Mouse (Mus musculus): Measurements from ENCODE around the gene Gm28047.
"Not testable (repeated sequence)": the region's sequence is repeated elsewhere in the genome, so short reads cannot be mapped to it uniquely, and the experiment has no call there.

The Gm28047 gene

DNA sequence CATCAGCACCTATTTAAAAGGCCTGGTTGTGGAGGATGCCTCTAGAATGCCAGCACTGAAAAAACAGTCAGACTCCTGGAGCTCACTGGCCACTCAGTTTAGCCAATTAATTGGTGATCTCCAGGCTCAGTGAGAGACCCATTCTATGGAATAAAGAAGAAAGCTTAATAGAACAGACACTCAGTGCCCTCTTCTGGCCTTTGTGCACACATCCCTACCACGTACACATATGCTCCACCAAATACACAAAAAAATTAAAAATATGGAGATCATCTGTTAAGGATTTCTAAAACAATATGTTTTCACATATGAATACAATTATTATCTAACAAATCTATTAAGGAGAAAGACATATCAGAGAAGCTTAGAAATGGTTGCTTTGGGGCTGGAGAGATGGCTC lies 4.1 kb downstream of the Gm28047 start:
- DNase-seq (ENCODE audit: low spot score in 2 of 2) = no peak

DNA sequence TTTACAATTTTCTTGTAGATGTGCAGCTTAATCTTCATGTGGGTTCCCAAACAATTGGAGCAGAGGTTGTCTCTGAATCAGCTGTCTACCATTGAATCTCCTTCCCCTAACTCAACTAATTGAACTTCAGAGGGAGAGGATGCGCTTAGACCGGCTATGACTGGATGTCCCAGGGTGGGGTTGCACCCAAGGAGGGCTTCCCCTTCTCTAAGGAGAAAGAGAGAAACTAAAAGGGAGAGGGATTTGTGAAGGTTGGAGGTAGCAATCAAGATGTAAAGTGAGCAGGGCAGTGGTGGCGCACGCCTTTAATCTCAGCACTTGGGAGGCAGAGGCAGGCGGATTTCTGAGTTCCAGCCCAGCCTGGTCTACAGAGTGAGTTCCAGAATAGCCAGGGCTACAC lies 5.4 kb downstream of the Gm28047 start:
- DNase-seq (ENCODE audit: low spot score in 2 of 2) = no peak

DNA sequence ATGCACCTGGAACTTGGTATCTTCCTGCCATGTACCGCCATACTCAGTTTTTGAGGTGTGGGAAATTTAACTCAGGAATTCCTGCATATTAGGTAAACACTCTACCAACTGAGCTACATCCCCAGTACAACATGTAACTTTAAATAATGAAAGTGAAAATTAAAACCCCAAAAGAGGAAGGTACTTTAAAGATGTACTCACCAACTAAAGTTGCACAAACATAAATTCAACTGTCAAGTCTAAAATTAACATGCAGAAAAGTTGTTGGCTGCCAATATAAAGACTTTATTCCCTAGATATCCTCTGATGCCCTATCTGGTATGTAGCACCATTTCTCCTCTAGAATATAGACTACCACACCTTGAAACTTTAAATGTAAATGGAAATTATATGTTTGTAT lies 7.2 kb downstream of the Gm28047 start:
- DNase-seq (ENCODE audit: low spot score in 2 of 2) = no peak

DNA sequence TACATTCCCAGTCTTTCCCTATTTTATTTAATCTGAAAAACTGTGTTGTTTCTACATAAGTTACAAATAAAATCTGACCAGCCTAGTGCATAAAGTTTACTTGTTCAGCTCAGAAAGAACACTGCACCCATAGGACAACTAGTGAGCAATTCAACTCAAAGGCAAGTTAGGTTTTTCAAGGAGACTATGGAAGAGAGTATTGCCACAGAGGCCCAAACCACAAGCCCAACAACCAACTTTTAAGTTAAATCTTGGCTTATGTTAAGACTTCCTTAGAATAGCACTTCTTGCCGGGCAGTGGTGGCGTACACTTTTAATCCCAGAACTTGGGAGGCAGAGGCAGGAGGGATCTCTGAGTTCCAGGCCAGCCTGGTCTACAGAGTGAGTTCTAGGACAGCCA lies 8.7 kb downstream of the Gm28047 start:
- DNase-seq (ENCODE audit: low spot score in 2 of 2) = no peak

DNA sequence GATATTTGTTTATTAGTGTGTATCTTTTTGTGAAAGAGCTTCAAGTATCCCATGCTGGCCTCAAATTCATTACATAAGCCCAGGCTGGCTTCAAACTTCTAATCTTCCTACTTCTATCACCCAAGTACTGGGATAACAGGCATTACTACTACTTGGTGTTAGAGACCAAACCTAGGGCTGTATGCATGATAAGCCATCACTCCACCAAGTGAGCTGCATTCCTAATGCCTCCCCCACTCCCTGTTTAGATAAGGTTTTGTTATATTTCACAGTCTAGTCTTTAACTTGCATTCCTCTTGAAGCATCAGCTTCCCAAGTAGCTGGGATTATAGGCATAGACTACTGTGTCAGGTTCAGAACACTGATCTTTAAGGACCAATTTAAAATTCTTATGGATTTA lies 10.6 kb downstream of the Gm28047 start:
- DNase-seq (ENCODE audit: low spot score in 2 of 2) = no peak

DNA sequence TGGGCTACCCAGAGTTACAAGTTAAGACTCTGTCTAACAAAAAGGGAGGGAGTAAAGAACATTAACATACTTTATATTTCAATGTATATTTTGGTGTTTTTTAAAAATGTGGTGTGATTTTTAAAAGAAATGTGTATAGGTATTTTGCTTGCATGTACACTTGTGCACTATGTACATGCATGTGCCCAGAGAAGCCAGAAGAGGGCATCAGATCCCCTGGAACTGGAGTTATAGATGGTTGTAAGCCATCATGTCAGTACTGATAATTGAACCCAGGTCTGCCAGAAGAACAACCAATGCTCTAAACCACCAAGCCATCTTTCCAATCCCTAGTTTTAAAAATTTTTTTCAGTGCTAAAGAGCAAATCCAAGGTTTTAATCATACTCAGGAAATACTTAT lies 11.9 kb downstream of the Gm28047 start:
- no peak for DNase-seq (ENCODE audit: low spot score in 2 of 2)

DNA sequence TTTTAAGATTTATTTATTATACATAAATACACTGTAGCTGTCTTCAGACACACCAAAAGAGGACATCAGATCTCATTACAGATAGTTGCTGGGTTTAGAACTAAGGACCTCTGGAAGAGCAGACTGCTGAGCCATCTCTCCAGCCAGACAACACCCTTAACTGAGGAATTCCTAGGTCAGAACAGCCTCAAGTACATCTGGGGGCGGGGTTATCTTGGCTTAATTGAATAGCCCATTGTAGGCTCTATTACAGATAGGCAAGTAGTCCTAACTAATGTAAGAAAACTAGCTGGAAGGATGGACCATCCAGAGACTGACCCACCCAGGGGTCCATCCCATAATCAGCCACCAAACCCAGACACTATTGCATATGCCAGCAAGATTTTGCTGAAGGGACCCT lies 16.3 kb downstream of the Gm28047 start:
- DNase-seq (ENCODE audit: low spot score in 2 of 2) = not testable (repeated sequence)

DNA sequence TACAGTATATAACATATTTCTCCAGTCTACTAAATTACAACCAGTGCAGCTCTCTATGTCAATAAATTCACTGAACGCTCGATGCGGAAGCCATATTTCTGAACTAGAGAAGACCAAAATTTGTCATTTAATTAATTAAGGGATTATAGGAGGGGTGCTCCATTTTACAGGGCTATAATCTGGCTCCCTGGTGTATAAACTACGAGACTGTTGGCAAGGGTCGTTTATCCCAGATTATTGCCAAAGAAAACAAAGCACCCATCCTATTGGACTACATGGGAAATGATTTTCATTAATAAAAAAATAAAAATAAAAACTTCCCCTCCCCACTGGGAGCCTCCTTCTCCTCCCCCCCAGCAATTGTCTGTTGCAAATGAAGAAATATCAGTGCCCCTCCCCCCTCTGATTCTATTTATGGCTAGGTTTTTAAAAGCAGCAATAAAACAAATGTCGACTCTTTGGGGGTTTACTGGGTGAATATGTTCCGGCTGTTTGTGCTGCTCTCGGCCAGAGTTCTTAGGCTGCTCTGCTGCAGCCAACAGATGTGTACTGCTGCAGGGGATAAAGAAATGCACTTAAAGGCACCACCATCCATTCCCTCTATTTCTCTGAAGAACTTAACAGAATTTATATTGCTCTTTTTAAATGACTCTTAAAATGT lies 30.7 kb downstream of the Gm28047 start:
- DNase-seq (ENCODE audit: low spot score in 2 of 2) = no peak

DNA sequence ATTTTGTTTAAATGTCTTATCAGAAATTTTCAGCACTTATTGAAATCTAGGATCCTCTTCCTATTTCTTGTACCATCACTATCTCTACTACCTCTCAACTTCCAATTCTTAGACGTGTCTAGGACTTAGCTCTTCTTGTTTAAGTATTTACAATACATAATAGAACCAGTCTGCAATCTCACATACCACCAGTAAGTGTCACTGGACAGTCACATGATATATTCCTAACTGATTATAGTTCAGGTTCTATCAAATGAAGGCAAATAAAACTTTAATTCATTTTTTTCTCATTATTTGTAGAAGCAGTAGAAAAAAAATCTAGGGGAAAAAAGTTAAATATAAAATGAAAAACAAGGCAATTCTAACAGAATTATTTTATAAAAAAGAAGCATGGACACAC lies 32.2 kb downstream of the Gm28047 start:
- no peak for DNase-seq (ENCODE audit: low spot score in 2 of 2)

DNA sequence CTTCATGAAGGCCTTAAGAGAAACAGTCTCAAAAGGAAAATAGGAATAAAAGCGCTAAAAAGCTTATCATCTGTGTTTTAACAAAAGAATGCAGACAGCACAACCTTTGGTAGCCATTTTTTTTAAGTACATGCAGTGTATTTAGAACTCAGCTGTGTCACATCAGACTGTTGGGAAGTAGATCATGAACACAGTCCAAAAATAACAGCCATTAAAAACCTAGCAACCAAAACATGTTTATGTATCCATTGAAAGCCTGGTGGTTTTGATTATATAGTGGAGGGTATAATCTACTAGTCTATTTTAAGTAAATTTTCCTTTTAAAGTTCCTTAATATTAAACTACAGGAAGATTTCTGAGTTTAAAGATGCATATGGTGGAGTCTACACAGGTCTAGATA lies 34.3 kb downstream of the Gm28047 start:
- no peak for DNase-seq (ENCODE audit: low spot score in 2 of 2)

DNA sequence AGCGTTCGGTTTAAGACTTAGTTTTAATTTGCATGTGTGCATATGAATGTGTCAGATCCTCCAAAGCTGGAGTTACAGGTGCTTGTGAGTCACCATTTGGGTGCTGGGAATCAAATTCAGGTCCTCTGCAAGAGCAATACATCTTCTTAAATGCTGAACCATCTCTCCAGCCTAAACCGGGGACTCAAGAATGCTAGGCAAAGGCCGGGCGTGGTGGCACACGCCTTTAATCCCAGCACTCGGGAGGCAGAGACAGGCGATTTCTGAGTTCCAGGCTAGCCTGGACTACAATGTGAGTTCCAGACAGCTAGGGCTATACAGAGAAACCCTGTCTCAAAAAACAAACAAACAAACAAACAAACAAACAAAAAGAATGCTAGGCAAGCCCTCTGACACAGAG lies 35.0 kb downstream of the Gm28047 start:
- DNase-seq (ENCODE audit: low spot score in 2 of 2) = no peak

DNA sequence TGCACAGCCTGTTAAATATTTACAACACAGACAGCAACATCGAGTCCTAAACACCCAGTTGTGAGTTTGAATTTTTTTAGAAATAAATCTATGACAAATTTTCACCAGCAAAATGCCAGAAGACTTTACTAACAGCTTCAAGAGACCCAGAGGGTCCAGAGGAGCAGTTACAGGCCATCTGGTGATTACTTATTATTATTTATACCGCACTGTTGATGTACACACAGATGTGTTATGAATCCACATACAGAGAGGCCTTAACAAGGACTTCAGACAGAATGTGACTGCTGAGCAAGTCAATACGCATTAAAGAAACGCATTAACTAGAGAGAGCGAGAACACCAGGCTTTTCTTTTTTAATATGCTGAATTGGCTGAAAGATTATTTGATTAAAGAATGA lies 39.4 kb downstream of the Gm28047 start:
- DNase-seq (ENCODE audit: low spot score in 2 of 2) = no peak

DNA sequence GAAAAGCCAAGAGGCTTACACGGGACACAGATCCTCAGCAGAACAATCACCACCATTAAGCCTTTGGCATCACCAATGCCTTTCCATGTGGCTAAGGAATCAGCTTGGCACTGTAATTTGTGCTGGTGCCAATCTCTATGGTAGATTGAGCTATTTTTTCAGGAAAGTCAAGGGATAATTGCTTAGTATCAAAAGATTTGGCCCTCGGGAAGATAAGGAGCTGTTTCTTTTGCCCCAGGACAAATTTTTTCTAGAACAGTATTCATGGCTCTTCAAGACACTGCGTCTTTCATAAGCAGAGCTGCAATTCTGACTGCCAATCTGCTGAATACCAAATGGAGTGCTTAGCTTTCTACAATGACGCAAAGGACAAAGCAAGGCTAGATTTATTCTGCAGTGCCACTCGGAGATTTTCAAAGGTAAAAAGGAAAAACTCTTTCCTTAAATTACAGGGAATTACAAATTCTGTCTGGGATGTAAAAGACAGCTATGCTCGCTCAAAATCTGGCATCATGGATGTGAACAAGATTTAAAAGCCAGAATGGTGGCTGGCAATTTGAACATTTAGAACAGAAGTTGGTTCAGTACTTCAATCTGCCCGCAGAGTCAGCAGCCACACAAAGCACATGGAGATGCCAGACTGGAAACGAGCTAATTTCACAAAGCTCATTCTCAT lies 41.0 kb downstream of the Gm28047 start:
- DNase-seq (ENCODE audit: low spot score in 2 of 2) = no peak

DNA sequence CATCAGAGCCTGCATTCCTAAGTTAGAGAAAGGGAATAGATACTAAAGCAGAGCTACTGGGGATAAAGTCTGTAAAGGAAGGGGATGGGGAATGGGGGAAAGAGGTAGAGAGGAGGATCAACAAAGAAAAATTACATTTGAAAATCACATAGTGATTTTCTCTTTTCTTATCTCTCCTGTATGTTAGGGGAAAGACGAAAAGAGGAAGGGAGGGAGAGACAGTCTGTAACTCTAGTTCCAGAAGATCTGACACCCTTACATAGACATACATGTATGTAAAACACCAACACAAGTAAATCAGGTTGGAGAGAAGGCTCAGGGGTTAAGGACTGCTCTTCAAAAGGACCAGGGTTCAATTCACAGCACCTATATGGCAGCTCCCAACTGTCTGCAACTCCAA lies 43.7 kb downstream of the Gm28047 start:
- no peak for DNase-seq (ENCODE audit: low spot score in 2 of 2)

DNA sequence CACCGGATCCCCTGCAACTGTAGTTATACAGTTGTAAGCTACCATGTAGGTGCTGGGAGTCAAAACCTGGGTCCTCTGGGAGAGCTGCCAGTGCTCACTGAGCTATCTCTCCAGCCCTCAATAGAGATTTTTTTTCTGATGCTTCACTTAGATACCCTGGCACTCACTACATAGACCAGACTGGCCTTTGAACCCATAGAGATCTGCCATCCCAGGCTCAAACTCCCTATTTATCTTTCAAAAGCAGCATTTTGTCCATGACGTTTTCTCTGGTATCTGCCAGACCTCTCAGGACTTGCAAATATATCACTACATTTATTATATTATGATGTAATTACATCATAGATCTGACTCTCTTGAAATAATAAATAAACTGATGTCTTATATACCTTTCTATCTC lies 46.5 kb downstream of the Gm28047 start:
- no peak for DNase-seq (ENCODE audit: low spot score in 2 of 2)

DNA sequence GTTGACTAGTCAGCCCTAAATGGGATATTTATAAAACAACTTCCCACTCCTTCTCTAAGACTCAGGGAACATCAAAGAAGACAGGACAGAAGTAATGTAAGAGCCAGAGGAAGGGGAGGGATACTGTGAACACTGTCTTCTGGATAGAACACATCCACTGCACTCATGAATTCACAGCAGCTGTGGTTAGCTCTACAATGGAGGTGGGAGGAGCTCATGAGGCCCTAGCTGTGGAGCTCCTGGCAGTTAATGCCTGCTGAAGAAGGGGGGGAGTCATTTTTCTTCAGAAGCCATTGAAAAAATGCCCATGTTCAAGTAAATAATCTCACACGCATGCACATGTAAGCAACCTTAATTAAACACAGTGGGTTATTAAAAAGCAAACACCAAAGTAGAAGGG lies 47.9 kb downstream of the Gm28047 start:
- DNase-seq (ENCODE audit: low spot score in 2 of 2) = no peak

DNA sequence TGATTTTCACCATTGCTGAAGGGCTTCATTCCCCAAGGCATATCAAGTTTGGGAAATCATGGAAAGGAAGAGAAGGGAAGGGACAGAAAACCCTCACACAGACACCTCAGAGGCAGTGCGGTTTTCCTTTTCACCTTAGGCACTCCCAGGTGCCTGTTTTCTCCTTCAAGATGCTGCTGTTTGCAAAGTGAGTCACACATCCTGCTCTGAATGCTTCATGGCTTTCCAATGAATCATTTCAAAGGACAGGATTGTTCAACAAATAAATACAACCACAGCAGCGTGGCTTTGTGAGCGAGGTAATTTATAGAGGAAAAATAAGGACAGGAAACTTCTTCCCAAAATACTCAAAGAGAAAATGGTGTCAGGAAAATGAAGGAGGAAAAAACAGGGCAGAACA lies 52.8 kb downstream of the Gm28047 start:
- no peak for DNase-seq (ENCODE audit: low spot score in 2 of 2)

DNA sequence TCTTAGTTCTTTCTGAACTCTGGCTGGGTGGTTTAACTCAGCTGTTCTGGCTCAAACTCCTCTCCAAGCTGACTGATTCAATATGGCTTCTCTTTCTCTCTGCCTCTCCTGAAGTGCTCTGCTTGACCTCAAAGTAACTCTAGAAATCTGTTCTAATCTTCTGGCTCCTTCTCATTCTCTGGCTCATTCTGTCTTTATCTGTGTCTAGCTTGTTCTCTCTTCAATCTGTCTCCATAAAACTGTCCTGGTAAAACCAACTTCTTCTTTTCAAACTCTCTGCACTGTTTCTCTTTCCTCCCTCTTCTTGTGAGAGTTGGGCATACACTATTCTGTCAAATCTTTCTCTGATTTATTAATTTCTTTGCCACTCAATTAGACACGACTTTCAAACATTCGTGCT lies 57.0 kb downstream of the Gm28047 start:
- no peak for DNase-seq (ENCODE audit: low spot score in 2 of 2)

DNA sequence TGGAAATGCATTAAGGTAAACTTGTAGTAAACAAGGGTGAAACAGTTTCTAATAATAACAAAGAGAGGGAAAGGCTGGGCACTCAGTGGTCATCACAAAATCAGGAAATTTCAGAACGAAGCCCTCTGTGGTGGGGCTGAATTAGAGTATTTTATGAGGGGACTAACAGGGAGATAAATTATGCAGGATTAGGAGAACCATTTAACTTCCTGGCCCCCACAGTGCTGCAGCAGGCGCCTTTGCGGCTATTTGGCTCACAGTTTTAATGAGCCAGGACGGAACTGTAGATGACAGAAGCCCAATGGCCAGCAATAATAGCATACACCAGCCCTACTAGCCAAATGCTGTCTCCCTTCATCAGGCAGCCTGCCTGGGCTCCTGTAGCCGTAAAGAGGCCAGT lies 61.2 kb downstream of the Gm28047 start:
- no peak for DNase-seq (ENCODE audit: low spot score in 2 of 2)

DNA sequence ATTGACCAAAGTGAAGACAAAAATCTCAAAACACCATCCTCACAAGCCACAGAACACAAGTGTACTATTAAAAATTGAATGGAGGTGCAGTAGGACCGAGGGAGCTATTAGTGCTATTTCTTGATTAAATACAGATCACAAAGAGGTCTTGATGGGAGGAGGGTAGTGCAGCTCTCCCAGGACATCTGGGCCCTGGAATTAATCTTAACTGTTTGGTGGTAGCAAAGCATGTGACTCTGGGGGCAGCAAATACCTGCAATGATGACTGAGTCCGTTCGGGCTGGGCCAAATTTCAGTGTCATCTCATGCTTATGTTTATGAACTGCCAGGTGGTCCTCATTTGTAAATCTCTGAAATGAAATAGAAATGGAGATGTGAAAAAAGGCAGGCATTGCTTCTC lies 61.8 kb downstream of the Gm28047 start:
- DNase-seq (ENCODE audit: low spot score in 2 of 2) = no peak

DNA sequence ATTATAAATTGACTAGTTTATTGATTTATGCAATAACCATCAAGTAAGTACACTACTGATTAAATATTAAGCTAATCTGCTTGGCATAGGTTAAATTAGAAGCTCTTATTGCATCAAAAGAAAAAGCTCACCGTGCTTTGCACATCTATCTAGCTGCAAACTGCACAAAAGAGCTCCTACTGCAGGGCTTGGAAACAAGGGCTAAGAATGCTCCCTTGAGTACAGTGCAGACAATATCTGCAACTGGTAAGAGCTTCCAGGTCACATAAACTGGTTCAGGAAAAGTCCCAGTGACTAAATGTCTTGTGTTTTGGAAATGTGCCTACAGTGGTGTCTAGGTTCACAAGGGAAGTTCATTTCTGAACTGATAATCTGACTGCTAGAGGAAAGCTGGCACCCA lies 62.4 kb downstream of the Gm28047 start:
- DNase-seq (ENCODE audit: low spot score in 2 of 2) = no peak

DNA sequence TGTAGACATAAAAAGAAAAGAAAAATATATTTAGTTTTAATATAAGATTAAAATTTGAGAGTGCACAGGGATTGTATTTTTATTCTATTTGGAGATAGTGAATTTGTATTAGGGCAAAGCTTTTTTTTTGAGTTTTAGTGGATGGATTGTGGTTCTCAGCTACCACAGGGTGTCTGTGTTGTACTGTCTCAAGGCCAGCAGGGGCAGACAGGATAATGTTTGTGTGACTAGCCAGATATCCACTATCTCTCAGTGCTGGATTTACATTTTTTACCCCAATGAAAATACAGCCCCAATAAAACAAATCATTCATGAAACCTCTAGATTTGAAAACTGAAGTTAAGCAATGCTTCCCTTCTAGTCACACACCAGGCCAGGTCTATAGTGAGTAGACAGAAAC lies 67.3 kb downstream of the Gm28047 start:
- DNase-seq (ENCODE audit: low spot score in 2 of 2) = no peak

DNA sequence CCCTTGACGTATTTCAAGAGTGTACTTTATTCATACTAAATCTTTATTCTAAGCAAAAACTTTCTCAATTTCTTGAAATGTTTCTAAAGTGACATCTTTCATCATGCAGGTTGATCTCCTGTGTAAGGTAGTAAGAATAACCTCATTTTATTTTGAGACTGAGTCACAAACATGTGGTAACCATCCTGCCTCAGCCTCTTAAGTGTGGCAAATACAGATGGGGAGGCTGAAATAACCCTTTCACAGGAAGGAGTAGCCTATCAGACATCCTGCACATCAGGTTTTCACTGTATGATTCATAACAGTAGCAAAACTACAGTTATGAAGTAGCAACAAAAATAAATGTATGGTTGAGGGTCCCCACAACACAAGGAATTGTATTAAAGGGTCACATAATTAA lies 69.3 kb downstream of the Gm28047 start:
- no peak for DNase-seq (ENCODE audit: low spot score in 2 of 2)

DNA sequence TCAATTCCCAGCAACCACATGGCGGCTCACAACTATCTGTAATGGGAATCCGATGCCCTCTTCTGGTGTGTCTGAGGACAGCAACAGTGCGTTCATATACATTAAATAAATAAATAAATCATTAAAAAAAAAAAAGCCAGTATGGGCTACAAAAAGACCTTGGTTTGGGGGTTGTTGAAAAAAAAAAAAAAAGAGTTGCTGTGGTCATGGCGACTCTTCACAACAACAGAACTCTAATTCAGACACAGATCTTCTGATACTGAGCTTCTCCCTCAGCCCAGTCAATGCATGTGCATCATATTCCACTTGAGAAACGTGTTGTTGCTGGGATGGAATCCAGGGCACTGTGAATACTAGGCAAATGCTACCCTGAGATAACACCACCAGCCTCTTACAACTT lies 72.3 kb downstream of the Gm28047 start:
- DNase-seq (ENCODE audit: low spot score in 2 of 2) = no peak

All from thymus, postnatal 10 days (tissue).